Mouse (Mus musculus) lung, adult 2 months (tissue): Measurements from ENCODE around the gene Rbfox3. TPM values are rescaled to one million over a fixed set of nuclear protein-coding genes. Genes with fewer than 3 reads are reported as not detected.

Source experiments
- DNase-seq: peaks from one replicate; pipeline ENCODE4 v3.0.0; 2022
- H3K4me1 ChIP-seq: fragments of 200-500 bp; 2 replicates; pipeline ENCODE4 v1.6.1; 2011; ENCODE audit warnings: low read length; ENCODE audit not compliant: control insufficient read depth, insufficient read depth
- H3K4me3 ChIP-seq: fragments of 200-500 bp; replicated peaks from 2 replicates; pipeline ENCODE3; 2011; ENCODE audit warnings: low read depth, mild to moderate bottlenecking, control low read depth, low read length; ENCODE audit errors: extremely low read depth
- CTCF ChIP-seq: fragments of 200-500 bp; IDR thresholded peaks from 2 replicates; pipeline ENCODE4 v1.5.1; 2011; ENCODE audit warnings: mild to moderate bottlenecking, low read length, control low read depth; ENCODE audit not compliant: insufficient read depth
- POLR2A ChIP-seq: fragments of 200-500 bp; IDR thresholded peaks from 2 replicates; pipeline ENCODE4 v1.6.1; 2011; ENCODE audit warnings: low read depth, mild to moderate bottlenecking, control low read depth, low read length, borderline replicate concordance; ENCODE audit errors: extremely low read depth
- WGBS: fragments of 180-500 bp; shearing (Covaris S2); methylation state at CpG from one replicate; pipeline ENCODE4 v1.1.7; 2018; 5-methylcytosine and 5-hydroxymethylcytosine counted together
- polyA plus RNA-seq: library from polyadenylated mRNA; depleted of rRNA; stranded (reverse); fragments of >200 nt; gene quantifications from 2 replicates; pipeline ENCODE4 v1.2.3, GENCODE M21; 2012

Gene Rbfox3
- polyA plus RNA-seq, 1 experiment, result 1.3 TPM

GRCm38 (mm10) chr11:118751879-118752616, 159.3 kb downstream of the Rbfox3 start:
- Histone ChIP-seq H3K4me1 (no peaks in the 10 kb centered on the region), H3K4me3 (no peak overlapping the region)
- WGBS, result 45% methylated on average over 7 of the region's 7 CpGs
- DNase-seq, result no peak
- TF ChIP-seq POLR2A (no peak), CTCF (no peak)

DNA sequence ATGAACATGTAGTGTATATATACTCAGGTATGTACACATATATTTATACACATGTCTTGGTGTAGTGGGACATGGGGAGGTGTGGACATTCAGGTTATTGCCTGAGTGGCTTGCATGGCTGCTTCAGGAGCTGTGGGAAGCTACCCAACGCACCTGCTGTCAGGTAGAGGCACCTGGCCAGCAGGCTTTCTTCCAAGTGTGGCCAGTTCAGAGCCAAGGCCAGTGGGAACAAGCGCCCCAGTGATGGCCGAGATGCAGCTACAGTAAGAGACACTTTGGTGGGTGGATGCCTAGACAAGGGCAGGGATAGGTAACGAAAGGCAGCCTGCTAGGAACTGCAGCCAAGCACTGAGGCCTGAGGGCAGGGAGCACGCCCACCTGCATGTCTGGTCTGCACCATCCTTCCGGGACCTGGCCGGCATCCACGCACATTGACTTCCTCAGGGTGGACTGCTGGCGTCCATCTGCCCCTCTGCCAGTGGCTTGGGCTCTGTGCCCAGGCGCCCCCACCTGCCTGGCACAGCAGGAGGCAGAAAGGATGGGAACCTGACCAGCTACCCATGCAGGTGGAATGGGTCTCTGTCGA, 160.6 kb downstream of the Rbfox3 start:
- DNase-seq, result no peak
- H3K4me3 ChIP-seq, result no peak overlapping the region
- TF ChIP-seq POLR2A (no peak), CTCF (no peak)
- 72% methylated on average over 11 of the region's 11 CpGs for WGBS
- H3K4me1 ChIP-seq, result no peaks in the 10 kb centered on the region

GRCm38 (mm10) chr11:118749541-118749940, 161.9 kb downstream of the Rbfox3 start:
- no peak for DNase-seq
- H3K4me1 ChIP-seq, result no peaks in the 10 kb centered on the region
- WGBS, result 67% methylated on average over 1 of the region's 1 CpGs
- no peak overlapping the region for H3K4me3 ChIP-seq
- TF ChIP-seq CTCF (no peak), POLR2A (no peak)

- no peak for DNase-seq
- H3K4me1 ChIP-seq, result no peaks in the 10 kb centered on the region
- WGBS, result 35% methylated on average over 10 of the region's 10 CpGs
- TF ChIP-seq POLR2A, result no peak
- TF ChIP-seq CTCF, result no peak
- no peak overlapping the region for H3K4me3 ChIP-seq
These were observed 162.8 kb downstream of the Rbfox3 start for GRCm38 (mm10) chr11:118748622-118749021.

DNA sequence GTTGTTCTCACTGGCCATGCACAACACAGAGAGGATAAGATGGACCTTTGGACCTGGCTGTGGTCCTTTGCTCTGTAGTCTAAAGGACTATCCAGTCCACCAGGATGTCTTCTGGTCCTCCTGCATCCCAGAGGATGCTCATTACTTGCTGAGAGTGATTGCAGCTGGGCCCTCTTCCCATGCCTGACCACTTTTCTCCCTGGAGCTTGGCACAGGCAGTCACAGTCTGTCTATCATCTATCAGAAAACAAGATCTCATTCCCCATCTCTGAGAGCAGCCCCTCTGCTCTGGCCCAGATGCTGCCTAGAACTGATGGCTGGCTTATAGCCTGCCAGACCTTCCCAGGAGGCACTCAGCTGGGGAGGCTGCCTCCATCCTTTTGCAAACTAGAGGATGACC, 166.1 kb downstream of the Rbfox3 start:
- no peak for DNase-seq
- H3K4me3 ChIP-seq, result no peak overlapping the region
- TF ChIP-seq POLR2A (no peak), CTCF (no peak)
- no peaks in the 10 kb centered on the region for H3K4me1 ChIP-seq

- no peak for TF ChIP-seq POLR2A
- TF ChIP-seq CTCF, result no peak
- Histone ChIP-seq H3K4me3 (no peak overlapping the region), H3K4me1 (no peaks in the 10 kb centered on the region)
- 2% methylated on average over 15 of the region's 15 CpGs for WGBS
- DNase-seq, result no peak
These were observed 166.6 kb downstream of the Rbfox3 start for GRCm38 (mm10) chr11:118744782-118745181.

- Histone ChIP-seq H3K4me1 (no peaks in the 10 kb centered on the region), H3K4me3 (no peak overlapping the region)
- WGBS, result 12% methylated on average over 3 of the region's 3 CpGs
- no peak for TF ChIP-seq POLR2A
- TF ChIP-seq CTCF, result peak; percentile 73
- peak; percentile 15 for DNase-seq
These were observed 168.6 kb downstream of the Rbfox3 start for GRCm38 (mm10) chr11:118742762-118743161.

GRCm38 (mm10) chr11:118741262-118741661, 170.1 kb downstream of the Rbfox3 start:
- TF ChIP-seq CTCF, result no peak
- 33% methylated on average over 6 of the region's 6 CpGs for WGBS
- no peak overlapping the region for H3K4me3 ChIP-seq
- no peaks in the 10 kb centered on the region for H3K4me1 ChIP-seq
- no peak for DNase-seq

GRCm38 (mm10) chr11:118740001-118740400, 171.4 kb downstream of the Rbfox3 start:
- WGBS, result 14% methylated on average over 6 of the region's 6 CpGs
- no peaks in the 10 kb centered on the region for H3K4me1 ChIP-seq

DNA sequence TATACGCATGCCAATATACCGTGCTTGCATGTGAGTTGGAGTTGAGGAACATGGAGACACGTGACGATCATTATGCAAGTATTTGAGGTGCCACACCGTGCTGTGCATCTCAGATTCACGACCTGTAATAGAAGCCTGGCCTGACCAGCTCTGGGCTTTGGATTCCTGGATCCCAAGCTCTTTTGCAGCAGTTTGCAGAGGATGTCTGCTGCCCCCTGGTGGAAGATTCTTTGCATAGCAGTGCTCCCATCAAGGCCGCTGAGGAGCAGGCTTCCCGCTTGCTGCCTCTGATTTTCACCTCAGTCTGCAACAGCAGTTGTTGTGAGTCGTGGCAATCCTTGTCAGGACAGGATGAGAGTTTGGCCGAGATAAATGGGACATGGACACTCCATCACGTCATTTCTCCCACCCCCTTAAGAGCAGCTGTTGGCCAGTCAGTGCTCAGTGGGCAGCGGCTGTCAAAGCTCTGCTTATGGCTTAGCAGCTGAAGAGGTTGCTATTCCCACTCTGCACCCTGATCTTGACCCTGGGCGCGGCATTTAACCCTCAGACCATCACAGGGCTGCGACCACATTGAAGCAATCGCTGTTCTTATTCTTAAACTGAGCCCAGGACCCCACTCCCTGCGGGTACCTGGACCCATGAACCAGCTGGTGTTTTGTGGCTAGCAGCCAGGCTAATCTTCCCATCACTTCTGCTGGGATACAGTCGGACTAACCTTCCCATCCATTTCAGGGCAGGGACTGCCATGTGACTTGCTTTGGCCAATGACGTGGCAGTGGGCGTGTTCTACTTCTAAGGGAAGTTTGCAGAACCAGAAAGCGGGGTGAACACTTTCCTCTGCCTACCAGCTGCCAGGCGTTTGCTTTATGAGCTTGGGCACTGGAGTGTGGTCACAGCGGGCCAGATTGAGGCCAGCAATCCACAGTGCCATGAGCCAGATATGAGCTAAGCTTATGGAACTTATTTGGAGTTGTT, 172.3 kb downstream of the Rbfox3 start:
- peak; percentile 65 for DNase-seq
- no peaks in the 10 kb centered on the region for H3K4me1 ChIP-seq
- WGBS, result 9% methylated on average over 23 of the region's 23 CpGs
- TF ChIP-seq POLR2A (no peak), CTCF (peak; percentile 88)
- no peak overlapping the region for H3K4me3 ChIP-seq

More at GRCm38 (mm10) chr11:118740001-118740400, 171.4 kb downstream of the Rbfox3 start:
- no peak for TF ChIP-seq POLR2A
- peak; percentile 84 for TF ChIP-seq CTCF
- no peak overlapping the region for H3K4me3 ChIP-seq
- peak; percentile 46 for DNase-seq
